Mouse (Mus musculus): ENCODE measurements around the gene Nav1. TPM values are rescaled to one million over a fixed set of nuclear protein-coding genes. Genes with fewer than 3 reads are reported as not detected.

Nav1 gene
- polyA plus RNA-seq, 1 experiment from 2014 or later: 1.0 TPM

- ATAC-seq (ENCODE audit: insufficient read depth): no peak
- WGBS (ENCODE audit: insufficient replicate concordance): 40% methylated on average over 16 of the region's 16 CpGs
These were observed 62.5 kb downstream of the Nav1 start for GRCm38 (mm10) chr1:135544504-135545146.

GRCm38 (mm10) chr1:135542841-135543810 is 64.0 kb downstream of the Nav1 start:
- H3K4me1 ChIP-seq (replicated peaks): no peaks in the 10 kb centered on the region
- ATAC-seq (ENCODE audit: insufficient read depth): no peak
- no peaks in the 10 kb centered on the region for H3K27me3 ChIP-seq
- H3K9me3 ChIP-seq (replicated peaks): no peaks in the 10 kb centered on the region
- H3K4me3 ChIP-seq (replicated peaks): no peak overlapping the region
- no peaks in the 10 kb centered on the region for H3K36me3 ChIP-seq (replicated peaks)
- no peak overlapping the region for H3K4me2 ChIP-seq
- H3K9ac ChIP-seq: no peak overlapping the region
- no peak overlapping the region for H3K27ac ChIP-seq (replicated peaks)
- WGBS (ENCODE audit: insufficient replicate concordance): 47% methylated on average over 12 of the region's 12 CpGs

More at GRCm38 (mm10) chr1:135544504-135545146, 62.5 kb downstream of the Nav1 start:
- no peak overlapping the region for H3K9ac ChIP-seq
- H3K4me1 ChIP-seq (replicated peaks): no peaks in the 10 kb centered on the region
- no peak overlapping the region for H3K4me3 ChIP-seq (replicated peaks)
- H3K27ac ChIP-seq (replicated peaks): no peak overlapping the region
- H3K27me3 ChIP-seq: no peaks in the 10 kb centered on the region
- H3K36me3 ChIP-seq (replicated peaks): no peaks in the 10 kb centered on the region
- H3K9me3 ChIP-seq (replicated peaks): no peaks in the 10 kb centered on the region
- H3K4me2 ChIP-seq: no peak overlapping the region

DNA sequence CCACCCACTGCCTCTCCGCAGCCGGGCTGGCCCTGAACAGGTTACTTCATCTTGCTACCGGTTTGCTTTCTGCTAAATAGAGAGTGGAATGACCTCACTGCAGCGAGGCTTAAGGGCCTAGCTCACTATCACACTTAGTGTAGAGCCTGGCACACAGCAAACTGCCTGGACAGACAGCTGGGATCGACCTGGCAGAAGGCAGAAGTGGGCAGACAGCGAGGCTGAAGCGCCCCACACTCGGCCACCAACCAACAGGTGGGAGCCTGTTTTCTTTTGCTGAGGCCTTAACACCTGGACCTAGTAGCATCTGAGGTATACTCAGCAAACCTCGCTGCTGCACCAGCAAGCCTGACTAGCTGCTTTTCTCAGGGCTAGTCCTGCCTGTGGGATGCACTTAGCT is 65.0 kb downstream of the Nav1 start:
- no peak for ATAC-seq (ENCODE audit: insufficient read depth)

DNA sequence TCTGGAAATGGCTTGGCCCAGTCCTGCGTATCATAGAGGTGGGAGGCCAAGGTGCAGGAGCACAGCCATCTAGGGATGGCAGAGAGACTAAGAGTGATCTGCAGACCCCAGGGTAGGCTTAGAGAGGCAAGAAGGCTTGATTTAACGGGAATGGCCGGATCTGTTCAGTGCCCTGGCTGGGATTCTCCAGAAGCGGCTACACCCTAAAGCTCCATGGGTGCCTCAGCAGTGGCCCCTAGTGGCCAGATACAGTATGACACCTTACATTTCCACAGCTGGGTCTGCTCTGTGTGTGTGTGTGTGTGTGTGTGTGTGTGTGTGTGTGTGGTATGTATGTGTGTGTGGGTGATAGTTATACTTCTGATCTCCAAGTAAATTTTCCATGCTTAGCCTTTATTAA is 66.8 kb downstream of the Nav1 start:
- Histone ChIP-seq H3K9me3 (replicated peaks) (no peaks in the 10 kb centered on the region), H3K4me1 (replicated peaks) (no peaks in the 10 kb centered on the region), H3K36me3 (replicated peaks) (no peaks in the 10 kb centered on the region), H3K9ac (no peak overlapping the region), H3K27ac (replicated peaks) (no peak overlapping the region), H3K27me3 (no peaks in the 10 kb centered on the region), H3K4me2 (no peak overlapping the region), H3K4me3 (replicated peaks) (no peak overlapping the region)
- peak; percentile 28; the same call in 1 of the 2 replicates for ATAC-seq (ENCODE audit: insufficient read depth)
- 19% methylated on average over 4 of the region's 4 CpGs for WGBS (ENCODE audit: insufficient replicate concordance)

More for the DNA sequence above, 65.0 kb downstream of the Nav1 start:
- H3K4me1 ChIP-seq (replicated peaks): no peaks in the 10 kb centered on the region
- no peak overlapping the region for H3K9ac ChIP-seq
- H3K36me3 ChIP-seq (replicated peaks): no peaks in the 10 kb centered on the region
- H3K4me3 ChIP-seq (replicated peaks): no peak overlapping the region
- H3K27me3 ChIP-seq: no peaks in the 10 kb centered on the region
- H3K9me3 ChIP-seq (replicated peaks): no peaks in the 10 kb centered on the region
- no peak overlapping the region for H3K27ac ChIP-seq (replicated peaks)
- no peak overlapping the region for H3K4me2 ChIP-seq
- 71% methylated on average over 9 of the region's 9 CpGs for WGBS (ENCODE audit: insufficient replicate concordance)

DNA sequence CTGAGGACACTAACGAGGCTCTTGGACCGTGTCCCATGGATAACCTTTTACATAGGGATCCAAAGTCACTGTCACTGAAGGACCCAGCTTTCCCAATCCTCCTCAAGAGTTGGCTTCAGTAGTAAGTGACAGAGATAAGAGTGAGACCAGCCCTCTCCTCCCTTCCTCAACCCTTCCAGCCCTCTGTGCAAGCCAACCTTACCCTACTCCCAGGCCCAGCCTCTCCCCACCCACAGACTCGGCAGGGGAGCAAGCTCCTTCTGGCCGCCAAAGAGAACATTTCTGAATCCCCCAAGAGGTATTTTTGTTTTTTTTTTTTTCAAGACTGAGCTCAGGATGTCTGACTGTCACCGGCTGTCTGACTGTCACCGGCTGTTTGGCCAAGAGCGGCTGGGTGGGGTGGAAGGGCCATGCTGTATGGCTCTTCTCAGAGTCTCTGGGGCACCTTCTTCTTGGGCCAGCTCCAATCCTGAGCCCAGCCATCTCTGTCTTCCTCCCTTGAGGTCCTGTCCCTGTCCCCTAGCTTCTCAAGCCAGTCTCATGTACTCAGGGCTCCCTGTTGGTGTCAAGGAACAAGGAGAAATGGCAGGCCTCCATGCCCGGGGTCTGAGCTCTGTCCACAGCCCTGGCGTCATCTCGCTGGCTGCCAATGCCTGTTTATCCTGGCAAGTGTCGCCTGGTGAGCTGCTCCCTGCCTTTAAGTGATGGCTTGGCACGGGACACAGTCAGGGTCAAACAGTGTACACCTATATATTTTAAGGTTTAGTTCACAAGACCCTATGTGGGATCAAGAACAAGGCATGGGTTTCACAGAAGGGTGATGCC is 68.4 kb downstream of the Nav1 start:
- H3K9me3 ChIP-seq (replicated peaks): no peaks in the 10 kb centered on the region
- no peak for ATAC-seq (ENCODE audit: insufficient read depth)
- H3K4me2 ChIP-seq: no peak overlapping the region
- 62% methylated on average over 12 of the region's 12 CpGs for WGBS (ENCODE audit: insufficient replicate concordance)
- no peaks in the 10 kb centered on the region for H3K27me3 ChIP-seq
- no peak overlapping the region for H3K4me3 ChIP-seq (replicated peaks)
- H3K36me3 ChIP-seq (replicated peaks): no peaks in the 10 kb centered on the region
- no peak overlapping the region for H3K27ac ChIP-seq (replicated peaks)
- H3K9ac ChIP-seq: no peak overlapping the region
- H3K4me1 ChIP-seq (replicated peaks): no peaks in the 10 kb centered on the region

DNA sequence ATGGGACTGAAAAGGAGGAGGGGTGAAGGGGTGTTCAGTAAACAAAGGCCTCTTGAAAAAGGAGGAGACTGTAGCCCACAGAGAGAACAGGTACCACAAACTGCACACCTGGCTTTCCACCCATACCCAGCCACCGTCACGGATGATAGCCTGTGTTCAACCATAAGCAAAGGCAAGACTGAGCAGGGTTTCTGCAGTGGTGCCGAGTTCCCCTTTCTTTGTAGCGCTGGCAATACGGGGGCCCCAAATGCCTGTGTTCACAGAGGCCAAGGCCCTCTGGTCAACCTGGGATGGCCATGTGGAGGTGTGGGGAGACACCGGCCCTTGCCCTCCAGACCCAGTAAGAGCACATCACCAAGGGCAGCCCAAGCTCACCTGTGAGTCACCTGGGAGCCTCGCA is 70.3 kb downstream of the Nav1 start:
- Histone ChIP-seq H3K27me3 (no peaks in the 10 kb centered on the region), H3K4me1 (replicated peaks) (no peaks in the 10 kb centered on the region), H3K4me3 (replicated peaks) (no peak overlapping the region), H3K4me2 (no peak overlapping the region), H3K9me3 (replicated peaks) (no peaks in the 10 kb centered on the region), H3K9ac (no peak overlapping the region), H3K36me3 (replicated peaks) (no peaks in the 10 kb centered on the region), H3K27ac (replicated peaks) (no peak overlapping the region)
- ATAC-seq (ENCODE audit: insufficient read depth): no peak
- WGBS (ENCODE audit: insufficient replicate concordance): 69% methylated on average over 7 of the region's 7 CpGs

- 46% methylated on average over 2 of the region's 2 CpGs for WGBS (ENCODE audit: insufficient replicate concordance)
- no peaks in the 10 kb centered on the region for H3K27me3 ChIP-seq
- no peaks in the 10 kb centered on the region for H3K9me3 ChIP-seq (replicated peaks)
- no peak overlapping the region for H3K4me2 ChIP-seq
- no peaks in the 10 kb centered on the region for H3K4me1 ChIP-seq (replicated peaks)
- H3K36me3 ChIP-seq (replicated peaks): no peaks in the 10 kb centered on the region
- no peak overlapping the region for H3K4me3 ChIP-seq (replicated peaks)
- no peak overlapping the region for H3K27ac ChIP-seq (replicated peaks)
- H3K9ac ChIP-seq: no peak overlapping the region
- no peak for ATAC-seq (ENCODE audit: insufficient read depth)
These were observed 70.8 kb downstream of the Nav1 start for GRCm38 (mm10) chr1:135536326-135536725.

DNA sequence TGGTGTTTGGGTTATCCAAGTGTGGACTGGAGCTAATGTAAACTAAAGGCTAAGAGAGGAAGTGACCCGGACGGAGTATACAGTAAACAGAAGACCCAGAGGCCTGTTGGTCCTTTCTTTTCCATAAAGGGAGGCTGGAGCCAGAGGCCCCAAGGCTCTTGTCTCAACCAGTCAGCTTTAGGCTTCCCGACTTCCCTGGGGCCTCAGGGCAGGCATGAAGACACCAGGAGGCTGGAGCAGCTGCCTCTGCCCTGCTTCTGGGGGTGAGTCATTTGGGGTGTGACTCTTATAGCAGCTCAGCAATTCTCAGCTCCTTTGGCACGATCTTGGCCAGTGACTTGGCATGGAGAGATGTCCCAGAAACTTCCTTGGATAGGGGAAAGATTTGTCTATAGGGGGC is 71.8 kb downstream of the Nav1 start:
- no peak overlapping the region for H3K27ac ChIP-seq (replicated peaks)
- H3K4me1 ChIP-seq (replicated peaks): no peaks in the 10 kb centered on the region
- H3K4me2 ChIP-seq: no peak overlapping the region
- no peak overlapping the region for H3K9ac ChIP-seq
- no peaks in the 10 kb centered on the region for H3K36me3 ChIP-seq (replicated peaks)
- H3K4me3 ChIP-seq (replicated peaks): no peak overlapping the region
- WGBS (ENCODE audit: insufficient replicate concordance): 28% methylated on average over 4 of the region's 4 CpGs
- ATAC-seq (ENCODE audit: insufficient read depth): no peak
- H3K9me3 ChIP-seq (replicated peaks): no peaks in the 10 kb centered on the region
- H3K27me3 ChIP-seq: no peaks in the 10 kb centered on the region

GRCm38 (mm10) chr1:135534782-135535181 is 72.3 kb downstream of the Nav1 start:
- Histone ChIP-seq H3K27ac (replicated peaks) (no peak overlapping the region), H3K4me1 (replicated peaks) (no peaks in the 10 kb centered on the region), H3K9ac (no peak overlapping the region), H3K36me3 (replicated peaks) (no peaks in the 10 kb centered on the region), H3K4me3 (replicated peaks) (no peak overlapping the region), H3K27me3 (no peaks in the 10 kb centered on the region), H3K9me3 (replicated peaks) (no peaks in the 10 kb centered on the region), H3K4me2 (no peak overlapping the region)
- ATAC-seq (ENCODE audit: insufficient read depth): no peak
- 32% methylated on average over 4 of the region's 4 CpGs for WGBS (ENCODE audit: insufficient replicate concordance)

DNA sequence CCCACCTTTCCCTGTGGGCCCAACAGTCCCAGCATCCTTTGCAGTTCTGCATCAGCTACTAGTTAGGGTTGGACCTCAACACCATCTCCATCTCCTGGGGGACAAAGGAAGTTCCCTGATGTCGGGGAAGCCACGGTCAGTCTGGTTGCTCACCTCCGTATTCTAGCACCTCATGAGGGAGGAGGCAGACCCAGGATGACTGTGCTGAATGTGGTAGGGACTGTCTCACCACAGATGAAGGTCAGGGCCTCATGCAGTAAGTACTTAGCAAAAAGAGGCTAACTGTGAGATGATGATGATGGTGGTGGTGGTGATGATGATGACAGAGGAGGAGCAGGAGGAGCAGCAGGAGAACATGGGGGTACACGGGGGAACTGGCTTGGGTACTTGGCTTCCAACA is 73.0 kb downstream of the Nav1 start:
- Histone ChIP-seq H3K4me3 (replicated peaks) (no peak overlapping the region), H3K27me3 (no peaks in the 10 kb centered on the region), H3K4me2 (no peak overlapping the region), H3K4me1 (replicated peaks) (no peaks in the 10 kb centered on the region), H3K9ac (no peak overlapping the region), H3K9me3 (replicated peaks) (no peaks in the 10 kb centered on the region), H3K27ac (replicated peaks) (no peak overlapping the region), H3K36me3 (replicated peaks) (no peaks in the 10 kb centered on the region)
- no peak for ATAC-seq (ENCODE audit: insufficient read depth)
- WGBS (ENCODE audit: insufficient replicate concordance): 72% methylated on average over 4 of the region's 4 CpGs

GRCm38 (mm10) chr1:135532383-135532782 is 74.7 kb downstream of the Nav1 start:
- H3K27me3 ChIP-seq: no peaks in the 10 kb centered on the region
- no peak overlapping the region for H3K4me3 ChIP-seq (replicated peaks)
- no peaks in the 10 kb centered on the region for H3K9me3 ChIP-seq (replicated peaks)
- H3K4me1 ChIP-seq (replicated peaks): no peaks in the 10 kb centered on the region
- 83% methylated on average over 23 of the region's 23 CpGs for WGBS (ENCODE audit: insufficient replicate concordance)
- ATAC-seq (ENCODE audit: insufficient read depth): no peak
- H3K9ac ChIP-seq: no peak overlapping the region
- no peaks in the 10 kb centered on the region for H3K36me3 ChIP-seq (replicated peaks)
- H3K27ac ChIP-seq (replicated peaks): no peak overlapping the region
- H3K4me2 ChIP-seq: no peak overlapping the region

Data from liver, embryonic 15.5 days (tissue).